Mouse (Mus musculus) hematopoietic stem cell, adult 5-6 weeks (primary cell): ENCODE measurements around the gene Foxb2. TPM values are rescaled to one million over a fixed set of nuclear protein-coding genes. Genes with fewer than 3 reads are reported as not detected.
"Not testable (repeated sequence)": the region's sequence is repeated elsewhere in the genome, so short reads cannot be mapped to it uniquely, and the experiment has no call there.

Source experiments
- ATAC-seq, 2 experiments: fragments of 125-278 bp in 1 of 2; replicated peaks in 1 of 2; 2 replicates each; pipeline ENCODE4 v1.8.0; 2016 to 2017; ENCODE audit warnings: inconsistent platforms in 2 of 2, mild to moderate bottlenecking in 2 of 2, moderate number of reproducible peaks in 2 of 2, low read depth in 1 of 2, moderate TSS enrichment in 1 of 2; ENCODE audit not compliant: low FRiP score in 2 of 2, poor library complexity in 2 of 2, severe bottlenecking in 2 of 2, insufficient read depth in 1 of 2, low TSS enrichment in 1 of 2
- total RNA-seq: library from RNA; stranded (forward); fragments of 172-1452, 232-1000 nt; gene quantifications from 2 replicates; pipeline ENCODE4 v1.2.3, GENCODE M21; 2017

The Foxb2 gene
- not detected in 2 replicates for total RNA-seq

- no peak for ATAC-seq
These were observed at the start of gene Foxb2 for GRCm38 (mm10) chr19:16873221-16873861. Gene Foxb2 (minus strand): TSS chr19:16873805.

GRCm38 (mm10) chr19:16911507-16911906 is 37.9 kb upstream of the Foxb2 start:
- no peak for ATAC-seq

- peak; percentile 72 to 81 for ATAC-seq
These were observed 29.5 kb upstream of the Foxb2 start for GRCm38 (mm10) chr19:16903106-16903505.

GRCm38 (mm10) chr19:16899716-16900115 is 26.1 kb upstream of the Foxb2 start:
- 0 out of 4 replicates have a peak, but pooled peaks have one; percentile 29 to 53 for ATAC-seq

- ATAC-seq = no peak
These were observed 25.0 kb upstream of the Foxb2 start for GRCm38 (mm10) chr19:16898576-16898975.

- no peak for ATAC-seq
These were observed 2.8 kb upstream of the Foxb2 start for GRCm38 (mm10) chr19:16876458-16876770.

- ATAC-seq = no peak
These were observed 2.2 kb upstream of the Foxb2 start for GRCm38 (mm10) chr19:16875631-16876457.

- ATAC-seq = no peak
These were observed 1.5 kb upstream of the Foxb2 start for GRCm38 (mm10) chr19:16874991-16875540.

GRCm38 (mm10) chr19:16873942-16874861 is 597 bp upstream of the Foxb2 start:
- 0 out of 4 replicates have a peak, but pooled peaks have one; percentile 4 to 8 for ATAC-seq

- ATAC-seq = peak; percentile 17 to 20; a peak in 1 of 4 replicates
These were observed 1.0 kb downstream of the Foxb2 start for GRCm38 (mm10) chr19:16872331-16873180.

- no peak for ATAC-seq
These were observed 2.3 kb downstream of the Foxb2 start for GRCm38 (mm10) chr19:16871192-16871760.

GRCm38 (mm10) chr19:16870501-16871191 is 3.0 kb downstream of the Foxb2 start:
- ATAC-seq = no peak

GRCm38 (mm10) chr19:16868534-16868933 is 5.1 kb downstream of the Foxb2 start:
- ATAC-seq = no peak

GRCm38 (mm10) chr19:16858646-16859045 is 15.0 kb downstream of the Foxb2 start:
- ATAC-seq = no peak

GRCm38 (mm10) chr19:16856752-16857151 is 16.9 kb downstream of the Foxb2 start:
- ATAC-seq = no peak

- not testable (repeated sequence) for ATAC-seq
These were observed 29.5 kb downstream of the Foxb2 start for GRCm38 (mm10) chr19:16844091-16844490.
